Mouse (Mus musculus) forebrain, embryonic 11.5 days (tissue): ENCODE data around the gene Pdcd2. TPM values are rescaled to one million over a fixed set of nuclear protein-coding genes. Genes with fewer than 3 reads are reported as not detected.
A peak's percentile ranks its signal among the peaks of the same experiment; 100 is the strongest.

ENCODE experiments used
- ATAC-seq: fragments of 200-750 bp; cut with Nextera tagmentation; replicated peaks from 2 replicates; pipeline ENCODE4 v1.8.0; 2017; ENCODE audit warnings: moderate TSS enrichment; ENCODE audit not compliant: low FRiP score
- DNase-seq: peaks from one replicate; pipeline ENCODE4 v3.0.0-alpha.2; 2017; ENCODE audit warnings: low spot score
- H3K27ac ChIP-seq: fragments of 300-500 bp; sonication (generic); 2 replicates; pipeline ENCODE4 v1.5.1; 2014; ENCODE audit warnings: low read depth, low read length
- H3K27me3 ChIP-seq: fragments of 300-500 bp; sonication (generic); 2 replicates; pipeline ENCODE4 v1.6.1; 2014; ENCODE audit warnings: mild to moderate bottlenecking, low read length, mixed read lengths; ENCODE audit not compliant: control insufficient read depth, insufficient read depth
- H3K36me3 ChIP-seq: fragments of 300-500 bp; sonication (generic); 2 replicates; pipeline ENCODE4 v1.6.1; 2014; ENCODE audit warnings: mild to moderate bottlenecking, low read length, moderate library complexity, mixed read lengths; ENCODE audit not compliant: control insufficient read depth, insufficient read depth
- H3K4me1 ChIP-seq: fragments of 300-500 bp; sonication (generic); replicated peaks from 2 replicates; pipeline ENCODE4 v1.6.1; 2014; ENCODE audit warnings: low read length, mixed read lengths; ENCODE audit not compliant: control insufficient read depth, insufficient read depth
- H3K4me2 ChIP-seq: fragments of 300-500 bp; sonication (generic); 2 replicates; pipeline ENCODE4 v1.6.1; 2014; ENCODE audit warnings: low read depth, mild to moderate bottlenecking, low read length, moderate library complexity, mixed read lengths; ENCODE audit not compliant: severe bottlenecking
- H3K4me3 ChIP-seq: fragments of 300-500 bp; sonication (generic); 2 replicates; pipeline ENCODE4 v1.5.1; 2014; ENCODE audit warnings: low read depth, low read length
- H3K9ac ChIP-seq: fragments of 300-500 bp; sonication (generic); 2 replicates; pipeline ENCODE4 v1.6.1; 2014; ENCODE audit warnings: low read length
- H3K9me3 ChIP-seq: fragments of 300-500 bp; sonication (generic); 2 replicates; pipeline ENCODE4 v1.6.1; 2016; ENCODE audit warnings: low read length, mixed read lengths; ENCODE audit not compliant: control insufficient read depth
- WGBS: fragments of 180-500 bp; shearing (Covaris S2); extraction: QIAGEN DNeasy Blood & Tissue Kit; methylation state at CpG from one replicate; pipeline ENCODE4 v1.1.7; 2014; 5-methylcytosine and 5-hydroxymethylcytosine counted together
- polyA plus RNA-seq: library from polyadenylated mRNA; unstranded; fragments of >200 nt; fragmentation: Nextera tagmentation; extraction: Ambion mirVana; gene quantifications from 2 replicates; pipeline ENCODE4 v1.2.1, GENCODE M21; 2014

Pdcd2 gene
- 51.6 and 53.0 TPM in 2 replicates for polyA plus RNA-seq

DNA sequence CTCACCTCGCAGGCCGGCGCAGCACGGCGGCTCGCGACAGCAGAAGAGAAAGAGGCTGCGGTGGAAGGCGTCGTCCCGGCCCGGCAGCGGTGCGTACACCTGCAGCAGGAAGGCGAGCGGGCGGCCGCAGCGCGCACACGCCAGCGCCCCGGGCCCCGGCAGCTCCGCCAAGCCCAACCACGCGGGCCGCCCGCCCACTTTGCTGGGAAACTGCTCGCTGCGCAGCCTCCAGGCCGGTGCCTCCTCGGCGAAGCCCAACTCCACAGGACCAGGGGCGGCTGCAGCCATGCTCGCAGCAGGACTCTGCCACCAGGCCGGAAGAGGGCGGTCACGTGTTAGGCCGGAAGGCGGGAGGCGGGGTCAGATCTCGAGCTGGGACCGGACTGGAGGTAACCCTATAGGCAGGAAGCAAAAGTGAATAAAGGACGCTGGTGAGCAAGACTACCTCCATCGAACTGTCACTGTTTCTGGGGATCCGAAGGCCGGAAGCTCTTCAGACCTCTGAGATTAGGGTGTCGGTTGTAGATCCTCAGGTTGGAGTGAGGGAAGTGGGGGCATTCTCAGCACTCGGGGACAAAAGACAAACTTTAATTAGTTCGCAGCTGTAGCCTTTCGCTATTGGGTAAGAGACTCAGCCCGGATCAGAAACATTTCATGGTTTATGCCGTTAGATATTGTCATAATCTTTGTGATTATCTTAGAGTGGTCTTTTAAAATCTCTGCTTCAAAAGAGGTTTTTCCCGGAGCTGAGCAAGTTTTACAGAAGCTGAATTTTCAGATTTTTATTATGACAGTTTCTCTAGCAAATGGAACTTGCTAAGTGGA, at the start of gene Pdcd2:
Pdcd2 (minus strand) TSS at position 316 of the 825 bp plus-strand sequence.
- Histone ChIP-seq H3K36me3 (no peaks in the 10 kb centered on the region; the same call in 1 of the 2 replicates), H3K4me1 (0 out of 2 replicates have a peak, but pooled peaks cover 2% of the 10 kb centered on the region), H3K9ac (peak within 1 kb of the TSS; percentile 79), H3K27me3 (no peaks in the 10 kb centered on the region), H3K4me2 (peak within 1 kb of the TSS; percentile 81), H3K9me3 (no peaks in the 10 kb centered on the region), H3K4me3 (peak within 1 kb of the TSS; percentile 90), H3K27ac (peak within 1 kb of the TSS; percentile 68)
- DNase-seq (peak; percentile 97), ATAC-seq (peak; percentile 98)
- 1% methylated on average over 55 of the region's 55 CpGs for WGBS

DNA sequence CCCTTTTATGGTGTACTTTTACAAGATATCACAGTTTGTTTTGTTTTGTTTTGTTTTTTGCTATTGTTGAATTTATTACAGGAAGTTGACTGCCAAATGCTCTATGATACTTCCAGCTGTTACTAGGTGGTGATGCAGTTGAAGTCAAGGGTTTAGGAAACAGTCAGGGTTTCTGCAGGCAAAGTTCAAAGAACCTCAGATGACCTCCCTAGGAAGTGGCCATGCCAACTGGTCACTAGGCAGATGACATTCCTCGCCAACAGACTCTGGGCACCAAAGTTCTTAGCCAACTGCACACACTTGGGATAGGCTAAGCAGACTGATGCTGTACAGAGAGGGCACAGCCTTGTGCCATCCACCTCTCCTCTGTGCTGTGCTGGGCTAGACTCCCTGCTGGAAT, 48.0 kb upstream of the Pdcd2 start:
- no peak overlapping the region for H3K9ac ChIP-seq
- ATAC-seq = no peak
- 80% methylated on average over 1 of the region's 1 CpGs for whole genome bisulfite sequencing

DNA sequence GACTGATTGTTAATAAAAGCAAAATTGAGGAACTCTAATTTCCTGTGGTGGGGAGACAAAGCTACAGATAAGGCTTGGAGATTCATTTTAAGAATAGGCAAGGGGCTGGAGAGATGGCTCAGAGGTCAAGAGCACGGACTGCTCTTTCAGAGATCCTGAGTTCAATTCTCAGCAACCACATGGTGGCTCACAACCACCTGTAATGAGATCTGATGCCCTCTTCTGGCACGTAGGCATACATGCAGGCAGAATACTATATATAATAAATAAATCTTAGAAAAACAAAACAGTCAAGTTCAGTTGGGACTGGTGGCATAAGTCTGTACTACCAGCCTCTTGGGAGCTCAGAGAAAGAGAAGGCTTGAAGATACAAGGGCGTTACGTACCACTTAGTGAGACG, 39.8 kb upstream of the Pdcd2 start:
- no peak overlapping the region for H3K4me2 ChIP-seq
- DNase-seq (no peak), ATAC-seq (no peak)
- 72% methylated on average over 5 of the region's 5 CpGs for WGBS
- no peaks in the 10 kb centered on the region for H3K36me3 ChIP-seq
- no peak overlapping the region for H3K9ac ChIP-seq
- H3K27me3 ChIP-seq = no peaks in the 10 kb centered on the region
- peaks cover 2% of the 10 kb centered on the region; the same call in 1 of the 2 replicates for H3K4me1 ChIP-seq
- no peak overlapping the region for H3K4me3 ChIP-seq
- H3K9me3 ChIP-seq = no peaks in the 10 kb centered on the region
- no peak overlapping the region for H3K27ac ChIP-seq

More for the DNA sequence above, 48.0 kb upstream of the Pdcd2 start:
- H3K4me3 ChIP-seq = no peak overlapping the region
- H3K27me3 ChIP-seq = no peaks in the 10 kb centered on the region; the same call in 1 of the 2 replicates
- H3K4me2 ChIP-seq = no peak overlapping the region
- no peak for DNase-seq
- H3K27ac ChIP-seq = no peak overlapping the region
- no peaks in the 10 kb centered on the region for H3K4me1 ChIP-seq
- no peaks in the 10 kb centered on the region for H3K9me3 ChIP-seq
- no peaks in the 10 kb centered on the region for H3K36me3 ChIP-seq

DNA sequence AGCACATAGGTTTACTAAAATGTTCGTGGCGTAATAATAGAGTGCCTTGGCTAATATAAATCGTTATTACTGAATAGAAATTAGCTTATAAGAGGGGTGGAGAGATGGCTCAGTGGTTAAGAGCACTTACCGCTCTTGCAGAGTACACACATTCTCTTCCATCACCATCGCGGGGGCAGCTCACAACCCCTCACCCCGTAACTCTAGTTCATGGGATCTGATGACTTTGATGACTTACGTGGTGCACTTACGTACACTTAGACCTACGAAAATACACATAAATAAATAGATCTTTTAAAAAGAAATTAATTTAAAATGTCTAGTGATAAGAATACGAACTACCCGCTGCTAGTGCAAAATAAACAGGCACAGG, 37.8 kb upstream of the Pdcd2 start:
- H3K27ac ChIP-seq = peak overlapping the region; percentile 79; the same call in 1 of the 2 replicates

DNA sequence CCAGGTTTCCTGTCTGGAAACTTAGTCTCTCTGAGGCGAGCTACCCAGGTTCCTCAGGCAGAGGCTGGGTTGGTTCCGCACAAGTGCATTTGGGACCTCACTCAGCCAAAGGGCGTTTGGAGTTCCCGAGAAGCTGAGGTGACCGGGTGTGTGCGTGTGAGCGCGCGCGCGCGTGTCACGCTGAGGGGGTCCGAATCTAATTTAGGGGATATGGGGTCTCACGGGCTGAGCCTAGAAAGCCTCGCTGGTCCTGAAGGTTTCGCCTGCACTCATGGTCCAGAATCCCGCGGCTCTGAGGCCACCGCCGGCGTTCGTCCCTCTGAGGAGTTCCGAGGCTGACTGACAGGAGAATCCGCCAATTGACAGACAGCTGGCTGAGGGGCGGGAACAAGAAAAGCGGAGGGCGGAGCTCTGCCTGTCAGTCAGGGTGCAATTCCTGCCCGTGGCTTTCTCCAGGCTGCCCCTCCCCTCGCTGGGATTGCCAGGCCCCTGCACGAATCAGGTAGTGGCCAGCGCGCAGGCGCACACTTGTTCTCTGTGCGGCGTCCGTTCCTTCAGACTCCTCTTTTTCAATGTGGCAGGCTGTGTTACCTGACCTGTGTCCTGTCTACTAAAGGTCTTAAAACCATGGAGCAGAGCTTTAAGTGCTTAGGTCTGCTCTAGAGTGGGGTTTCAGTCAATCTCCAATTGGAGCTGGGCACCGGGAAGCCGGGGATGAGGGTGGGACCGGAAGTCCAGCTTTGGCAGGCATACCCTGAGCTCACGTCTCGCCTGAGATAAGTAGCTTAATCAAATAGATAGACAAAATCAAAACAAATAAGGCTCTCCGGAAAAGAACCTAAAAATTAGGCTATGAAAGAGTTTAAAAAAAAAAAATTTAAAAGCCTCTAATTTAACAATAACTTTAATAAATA, 37.2 kb upstream of the Pdcd2 start, which contains the start of gene Prdm9:
Prdm9 (minus strand) TSS at position 341 of the 914 bp plus-strand sequence.
- Histone ChIP-seq H3K4me2 (peak within 1 kb of the TSS; percentile 77), H3K27me3 (no peaks in the 10 kb centered on the region), H3K9ac (peak within 1 kb of the TSS; percentile 71), H3K36me3 (no peaks in the 10 kb centered on the region), H3K27ac (peak within 1 kb of the TSS; percentile 79), H3K9me3 (no peaks in the 10 kb centered on the region), H3K4me3 (peak within 1 kb of the TSS; percentile 45), H3K4me1 (peaks cover 2% of the 10 kb centered on the region; the same call in 1 of the 2 replicates)
- under 1% methylated on average over 42 of the region's 43 CpGs for WGBS
- ATAC-seq = peak; percentile 98
- peak; percentile 99 for DNase-seq

More for the DNA sequence above, 37.8 kb upstream of the Pdcd2 start:
- ATAC-seq (no peak; the same call in 1 of the 2 replicates), DNase-seq (no peak)
- H3K27me3 ChIP-seq = no peaks in the 10 kb centered on the region
- H3K36me3 ChIP-seq = no peaks in the 10 kb centered on the region
- H3K4me2 ChIP-seq = peak overlapping the region; percentile 63
- H3K9ac ChIP-seq = peak overlapping the region; percentile 52; the same call in 1 of the 2 replicates
- peaks cover 2% of the 10 kb centered on the region; the same call in 1 of the 2 replicates for H3K4me1 ChIP-seq
- 48% methylated on average over 12 of the region's 12 CpGs for WGBS
- no peaks in the 10 kb centered on the region for H3K9me3 ChIP-seq
- peak overlapping the region; percentile 45 for H3K4me3 ChIP-seq

DNA sequence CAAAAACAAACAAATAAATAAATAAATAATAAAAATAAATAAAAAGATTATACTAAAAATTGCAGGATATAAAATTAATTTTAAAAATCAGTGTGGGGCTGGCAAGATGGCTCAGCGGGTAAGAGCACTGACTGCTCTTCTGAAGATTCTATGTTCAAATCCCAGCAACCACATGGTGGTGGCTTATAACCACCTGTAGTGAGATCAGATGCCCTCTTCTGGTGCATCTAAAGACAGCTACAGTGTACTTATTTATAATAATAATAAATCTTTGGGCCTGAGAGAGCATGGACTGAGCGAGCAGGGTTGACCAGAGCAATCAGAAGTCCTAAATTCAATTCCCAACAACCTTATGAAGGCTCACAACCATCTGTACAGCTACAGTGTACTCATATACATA, 32.8 kb upstream of the Pdcd2 start:
- no peak overlapping the region for H3K4me3 ChIP-seq
- no peak overlapping the region for H3K27ac ChIP-seq
- no peaks in the 10 kb centered on the region for H3K27me3 ChIP-seq
- DNase-seq (no peak), ATAC-seq (no peak)
- no peaks in the 10 kb centered on the region for H3K36me3 ChIP-seq
- no peaks in the 10 kb centered on the region for H3K9me3 ChIP-seq
- peaks cover 2% of the 10 kb centered on the region; the same call in 1 of the 2 replicates for H3K4me1 ChIP-seq
- no peak overlapping the region for H3K4me2 ChIP-seq
- H3K9ac ChIP-seq = no peak overlapping the region
- WGBS = 82% methylated on average over 2 of the region's 2 CpGs

DNA sequence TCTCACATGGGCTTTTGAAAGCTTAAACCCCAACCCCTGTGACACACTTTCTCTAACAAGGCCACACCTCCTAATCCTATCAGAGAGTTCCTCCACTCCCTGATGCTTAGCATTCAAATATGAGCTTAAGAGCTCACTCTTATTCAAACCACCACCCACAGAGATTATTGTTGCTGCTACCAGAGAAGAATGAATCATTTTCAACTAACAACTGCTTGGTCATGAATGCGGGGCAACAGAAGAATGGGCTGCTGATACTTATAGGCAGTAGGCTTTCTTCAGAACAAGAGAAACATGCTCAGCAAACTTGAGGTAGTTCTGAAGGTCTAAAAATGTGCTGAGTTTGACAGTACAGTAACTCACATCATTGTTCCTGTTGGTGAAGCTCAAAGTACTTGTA, 22.6 kb upstream of the Pdcd2 start:
- Histone ChIP-seq H3K4me3 (no peak overlapping the region), H3K27me3 (no peaks in the 10 kb centered on the region), H3K9me3 (no peaks in the 10 kb centered on the region), H3K9ac (no peak overlapping the region), H3K36me3 (no peaks in the 10 kb centered on the region), H3K4me2 (no peak overlapping the region), H3K27ac (no peak overlapping the region), H3K4me1 (no peaks in the 10 kb centered on the region)
- 19% methylated on average over 1 of the region's 1 CpGs for WGBS
- no peak for DNase-seq
- ATAC-seq = no peak

DNA sequence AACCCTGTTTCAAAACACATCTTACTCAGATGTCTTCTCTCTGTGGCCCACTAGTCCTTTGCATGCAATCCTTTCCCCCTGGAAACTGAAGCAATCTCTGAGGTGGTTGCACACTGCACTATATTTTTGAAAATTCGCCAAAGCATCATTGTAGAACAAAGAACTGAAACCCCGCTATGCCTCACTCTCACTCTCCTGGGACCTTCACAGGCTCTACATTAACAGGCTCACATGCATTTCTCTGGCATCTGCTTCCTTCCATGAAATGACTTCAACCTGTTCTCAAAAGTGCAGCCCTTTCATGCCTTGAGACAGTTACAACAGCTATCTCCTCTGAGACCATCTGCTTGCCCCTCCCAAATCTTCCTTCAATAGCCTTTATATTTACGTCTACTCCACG, 19.3 kb upstream of the Pdcd2 start:
- no peaks in the 10 kb centered on the region for H3K27me3 ChIP-seq
- H3K4me1 ChIP-seq = no peaks in the 10 kb centered on the region
- no peak overlapping the region for H3K4me3 ChIP-seq
- no peak for ATAC-seq
- no peaks in the 10 kb centered on the region for H3K36me3 ChIP-seq
- no peaks in the 10 kb centered on the region for H3K9me3 ChIP-seq
- no peak overlapping the region for H3K9ac ChIP-seq
- H3K4me2 ChIP-seq = no peak overlapping the region
- 83% methylated on average over 4 of the region's 4 CpGs for WGBS
- DNase-seq = no peak
- H3K27ac ChIP-seq = no peak overlapping the region
